Mouse (Mus musculus) kidney, postnatal 0 days (tissue): Measurements from ENCODE around the gene Ncan. TPM values are rescaled to one million over a fixed set of nuclear protein-coding genes. Genes with fewer than 3 reads are reported as not detected.
A peak's percentile ranks its signal among the peaks of the same experiment; 100 is the strongest.

Experiments
- ATAC-seq: fragments of 200-750 bp; cut with Nextera tagmentation; replicated peaks from 2 replicates; pipeline ENCODE4 v1.8.0; 2017; ENCODE audit warnings: low read depth, moderate number of reproducible peaks, moderate TSS enrichment, moderate library complexity; ENCODE audit not compliant: low FRiP score
- DNase-seq: peaks from one replicate; pipeline ENCODE4 v3.0.0-alpha.2; 2016; ENCODE audit warnings: low spot score
- H3K27ac ChIP-seq: fragments of 300-500 bp; sonication (generic); 2 replicates; pipeline ENCODE4 v1.5.1; 2014; ENCODE audit warnings: mild to moderate bottlenecking
- H3K27me3 ChIP-seq: fragments of 300-500 bp; sonication (generic); 2 replicates; pipeline ENCODE4 v1.6.1; 2014; ENCODE audit warnings: low read length, mixed read lengths; ENCODE audit not compliant: insufficient read depth
- H3K36me3 ChIP-seq: fragments of 300-500 bp; sonication (generic); 2 replicates; pipeline ENCODE4 v1.6.1; 2014; ENCODE audit warnings: low read length, mixed read lengths; ENCODE audit not compliant: insufficient read depth
- H3K4me1 ChIP-seq: fragments of 300-500 bp; sonication (generic); replicated peaks from 2 replicates; pipeline ENCODE4 v1.6.1; 2014; ENCODE audit warnings: antibody characterized with exemption, low read length, mixed read lengths; ENCODE audit not compliant: insufficient read depth
- H3K4me2 ChIP-seq: fragments of 300-500 bp; sonication (generic); 2 replicates; pipeline ENCODE4 v1.6.1; 2014; ENCODE audit warnings: mild to moderate bottlenecking, low read length, moderate library complexity, mixed read lengths
- H3K4me3 ChIP-seq: fragments of 300-500 bp; sonication (generic); replicated peaks from 2 replicates; pipeline ENCODE4 v1.5.1; 2014; ENCODE audit warnings: low read depth, low read length
- H3K9ac ChIP-seq: fragments of 300-500 bp; sonication (generic); 2 replicates; pipeline ENCODE4 v1.6.1; 2014; ENCODE audit warnings: low read depth, low read length
- H3K9me3 ChIP-seq: fragments of 300-500 bp; sonication (generic); replicated peaks from 2 replicates; pipeline ENCODE4 v1.6.1; 2016; ENCODE audit warnings: low read length, inconsistent platforms, mixed read lengths
- CTCF ChIP-seq: IDR thresholded peaks from 2 replicates; pipeline ENCODE4 v1.5.1; 2016; ENCODE audit warnings: antibody characterized with exemption, low read depth, mild to moderate bottlenecking, moderate library complexity
- WGBS: fragments of 180-500 bp; shearing (Covaris S2); extraction: QIAGEN DNeasy Blood & Tissue Kit; methylation state at CpG from one replicate; pipeline ENCODE4 v1.1.7; 2014; 5-methylcytosine and 5-hydroxymethylcytosine counted together
- polyA plus RNA-seq: library from polyadenylated mRNA; unstranded; fragments of >200 nt; fragmentation: Nextera tagmentation; extraction: Ambion mirVana; gene quantifications from 2 replicates; pipeline ENCODE4 v1.2.1, GENCODE M21; 2015

Gene Ncan
- polyA plus RNA-seq: 0.03 TPM in 2 replicates

DNA sequence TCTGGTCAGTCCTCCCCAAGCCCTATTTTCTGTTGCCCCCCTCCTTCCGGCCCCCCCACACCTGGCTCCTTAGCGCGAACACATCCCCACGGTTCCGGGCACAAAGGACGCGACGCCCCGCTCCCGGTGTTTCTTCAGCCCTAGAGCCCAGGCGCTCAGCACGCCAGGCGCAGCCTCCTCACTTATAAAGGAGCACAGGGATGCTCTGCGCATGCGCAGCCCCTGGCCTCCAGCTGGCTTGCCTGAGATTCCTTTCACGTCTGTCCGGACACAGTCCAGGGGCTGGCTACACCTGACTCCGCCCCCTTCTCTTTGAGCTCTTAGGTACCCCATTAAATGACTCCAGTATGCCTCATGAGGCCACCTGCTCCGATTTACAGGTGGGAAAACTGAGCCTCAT, at the start of gene Ncan:
Gene Ncan (minus strand): TSS at position 207 of the 400 bp plus-strand sequence.
- peak; percentile 68 for ATAC-seq
- WGBS: 2% methylated on average over 19 of the region's 19 CpGs
- Histone ChIP-seq H3K27me3 (peaks cover 18% of the 10 kb centered on the region), H3K9ac (no peak within 1 kb of the TSS), H3K4me1 (no peaks in the 10 kb centered on the region), H3K4me3 (no peak within 1 kb of the TSS), H3K36me3 (no peaks in the 10 kb centered on the region), H3K9me3 (no peaks in the 10 kb centered on the region), H3K4me2 (peak within 1 kb of the TSS; percentile 27; the same call in 1 of the 2 replicates), H3K27ac (no peak within 1 kb of the TSS)
- TF ChIP-seq CTCF: no peak
- peak; percentile 69 for DNase-seq

DNA sequence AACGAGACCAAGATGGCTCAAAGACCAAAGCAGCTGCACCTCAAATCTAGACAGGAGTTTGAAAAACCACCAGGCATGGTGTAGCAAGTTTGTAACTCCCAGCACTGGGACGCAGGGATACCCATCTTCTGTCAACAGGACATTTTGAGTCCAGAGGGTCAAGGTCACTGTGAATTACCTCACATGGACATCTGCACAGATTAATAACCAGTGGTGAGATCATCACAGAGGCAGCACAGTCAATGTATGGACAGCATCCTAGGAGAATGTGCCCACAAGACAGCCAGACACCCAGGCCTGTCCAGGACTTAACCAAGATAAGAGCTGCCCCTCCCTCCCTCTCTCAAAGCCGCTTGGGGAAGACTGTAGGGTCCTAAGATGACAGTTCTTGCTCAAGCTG, 49.4 kb upstream of the Ncan start:
- Histone ChIP-seq H3K4me3 (no peak overlapping the region), H3K9me3 (no peaks in the 10 kb centered on the region), H3K27ac (no peak overlapping the region), H3K9ac (no peak overlapping the region), H3K4me2 (no peak overlapping the region), H3K4me1 (no peaks in the 10 kb centered on the region), H3K36me3 (no peaks in the 10 kb centered on the region), H3K27me3 (no peaks in the 10 kb centered on the region)
- DNase-seq: no peak
- TF ChIP-seq CTCF: no peak
- no peak for ATAC-seq
- WGBS: 82% methylated on average over 3 of the region's 3 CpGs

DNA sequence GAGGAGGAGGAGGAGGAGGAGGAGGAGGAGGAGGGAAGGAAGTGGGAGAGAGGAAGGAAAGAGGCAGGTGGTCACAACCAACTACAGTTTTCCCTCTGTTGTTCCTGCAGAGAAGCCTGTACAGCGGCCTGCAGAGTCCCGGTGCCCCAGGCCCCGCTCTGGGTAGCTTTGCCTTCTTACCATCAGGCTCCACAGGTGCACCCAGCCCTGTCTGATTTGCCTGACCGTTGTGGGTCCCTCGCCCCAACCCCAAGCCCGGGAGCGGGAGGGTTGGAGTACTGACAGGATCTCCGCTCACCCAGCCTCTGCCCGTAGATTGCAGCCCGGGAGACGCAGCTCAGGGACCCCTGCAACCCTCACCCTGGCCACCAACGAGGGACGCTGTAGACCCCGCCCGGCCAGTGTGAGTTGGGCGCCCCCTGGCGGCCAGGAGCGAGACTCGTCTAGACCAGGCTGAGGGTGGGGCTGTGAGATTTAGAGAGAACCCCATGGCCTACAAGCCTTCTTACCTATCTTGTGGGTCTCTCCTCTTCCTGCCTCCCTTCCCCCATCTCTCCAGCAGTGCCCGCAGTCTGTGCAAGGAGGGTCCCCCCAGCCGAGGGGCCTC, 45.9 kb upstream of the Ncan start:
- DNase-seq (peak; percentile 79), ATAC-seq (peak; percentile 86)
- 3% methylated on average over 21 of the region's 21 CpGs for WGBS
- Histone ChIP-seq H3K9ac (peak overlapping the region; percentile 43), H3K4me1 (no peaks in the 10 kb centered on the region), H3K36me3 (no peaks in the 10 kb centered on the region), H3K27me3 (no peaks in the 10 kb centered on the region), H3K27ac (no peak overlapping the region), H3K4me2 (peak overlapping the region; percentile 57), H3K4me3 (no peak overlapping the region; the same call in 1 of the 2 replicates), H3K9me3 (no peaks in the 10 kb centered on the region)
- TF ChIP-seq CTCF: peak; percentile 98

DNA sequence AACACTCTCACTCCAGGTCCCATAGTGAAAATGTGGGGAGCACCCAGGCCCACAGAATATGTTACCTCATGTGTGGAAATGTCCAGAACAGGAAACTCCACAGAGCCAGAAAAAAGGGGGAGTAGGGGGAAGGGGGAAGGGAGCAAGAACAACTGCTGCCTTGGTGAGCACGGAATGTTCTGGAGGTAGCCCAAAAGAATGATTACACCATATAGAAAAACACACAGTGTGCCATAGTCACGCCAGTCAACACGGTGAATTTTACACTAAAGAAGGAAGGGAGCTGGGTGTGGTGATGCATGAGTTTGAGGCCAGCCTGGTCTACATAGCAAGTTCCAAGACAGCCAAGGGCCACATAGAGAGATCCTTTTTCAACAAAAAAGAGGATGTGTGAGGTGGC, 42.6 kb upstream of the Ncan start:
- no peaks in the 10 kb centered on the region for H3K4me1 ChIP-seq
- no peaks in the 10 kb centered on the region for H3K9me3 ChIP-seq
- DNase-seq: no peak
- no peak overlapping the region for H3K9ac ChIP-seq
- H3K4me3 ChIP-seq: no peak overlapping the region
- H3K27ac ChIP-seq: no peak overlapping the region
- no peak for ATAC-seq
- no peak for TF ChIP-seq CTCF
- H3K4me2 ChIP-seq: no peak overlapping the region
- H3K36me3 ChIP-seq: no peaks in the 10 kb centered on the region
- WGBS: 85% methylated on average over 3 of the region's 3 CpGs
- no peaks in the 10 kb centered on the region for H3K27me3 ChIP-seq

DNA sequence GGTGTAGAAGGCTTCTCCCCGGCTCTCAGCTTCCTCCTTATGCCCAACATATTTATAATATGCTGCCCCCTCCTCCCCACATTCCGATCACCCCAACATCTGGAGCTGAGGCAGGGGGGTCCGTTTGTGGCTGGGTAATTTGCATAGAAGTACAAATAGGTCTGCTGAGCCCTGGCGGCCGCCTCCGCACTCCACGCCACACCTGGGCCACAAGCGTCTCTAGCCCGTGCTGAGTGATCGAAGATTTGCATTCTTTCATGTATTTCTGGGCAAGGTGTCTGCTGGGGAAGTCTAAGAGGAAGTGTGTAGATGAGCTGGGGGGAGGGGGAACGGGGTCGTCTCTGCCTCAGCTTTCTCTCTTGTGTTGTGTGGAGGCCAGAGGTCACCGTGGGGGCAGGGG, 39.3 kb upstream of the Ncan start:
- ATAC-seq (no peak), DNase-seq (no peak)
- TF ChIP-seq CTCF: no peak
- Histone ChIP-seq H3K27me3 (no peaks in the 10 kb centered on the region), H3K4me1 (no peaks in the 10 kb centered on the region), H3K4me3 (no peak overlapping the region), H3K9me3 (no peaks in the 10 kb centered on the region), H3K36me3 (no peaks in the 10 kb centered on the region), H3K9ac (no peak overlapping the region), H3K27ac (no peak overlapping the region), H3K4me2 (no peak overlapping the region)
- WGBS: 67% methylated on average over 13 of the region's 13 CpGs

DNA sequence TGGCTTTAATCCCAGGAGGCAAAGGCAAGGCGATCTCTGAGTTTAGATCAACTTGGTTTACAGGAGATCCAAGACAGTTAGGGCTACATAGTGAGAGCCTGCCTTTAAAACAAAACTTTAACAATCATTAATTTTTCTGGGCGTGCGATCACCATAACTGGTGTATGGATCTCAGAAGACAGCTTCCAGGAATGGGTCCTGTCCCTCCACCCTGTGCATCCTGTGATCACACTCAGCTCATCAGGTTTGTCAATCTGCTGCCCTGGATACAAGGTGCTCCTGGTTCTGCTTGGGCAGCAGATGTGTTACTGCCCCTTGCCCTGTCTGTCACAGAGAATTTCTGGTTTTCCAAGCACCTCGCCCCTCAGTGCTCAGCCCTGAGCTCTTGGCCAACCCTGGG, 38.5 kb upstream of the Ncan start:
- 73% methylated on average over 4 of the region's 4 CpGs for WGBS
- Histone ChIP-seq H3K36me3 (no peaks in the 10 kb centered on the region), H3K9ac (no peak overlapping the region), H3K4me2 (no peak overlapping the region), H3K4me1 (no peaks in the 10 kb centered on the region), H3K4me3 (no peak overlapping the region), H3K27ac (no peak overlapping the region), H3K9me3 (no peaks in the 10 kb centered on the region), H3K27me3 (no peaks in the 10 kb centered on the region)
- DNase-seq (no peak), ATAC-seq (no peak)
- TF ChIP-seq CTCF: no peak
